Mouse (Mus musculus): ENCODE results near the gene Heyl.

Heyl gene

DNA sequence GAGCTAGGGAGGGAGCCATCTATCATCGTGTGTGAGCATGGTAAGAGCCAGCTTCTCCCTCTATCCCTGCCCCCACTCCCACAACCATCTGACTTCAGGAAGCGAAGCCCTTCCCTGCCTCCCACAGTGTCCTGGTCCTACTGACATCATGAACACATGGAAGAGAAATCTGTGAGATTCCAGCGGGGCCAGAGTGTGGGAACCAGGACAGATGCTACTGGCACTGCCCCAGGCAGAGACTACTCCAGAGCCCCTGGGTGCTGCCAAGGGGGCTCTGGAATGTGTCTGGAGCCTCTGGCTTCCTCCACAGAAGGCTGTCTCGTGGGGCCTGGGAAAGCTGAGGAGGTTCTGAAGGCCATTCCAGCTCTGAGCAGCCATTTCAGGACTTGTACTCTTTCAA lies 5.6 kb upstream of the Heyl start:
- in situ Hi-C loops (cut with MboI; ENCODE audit: low pct_unique_long_range_greater_than_20kb in 1 of 2, low sequenced_read_pairs in 2 of 2, unreplicated experiment in 1 of 2): no loop called here

DNA sequence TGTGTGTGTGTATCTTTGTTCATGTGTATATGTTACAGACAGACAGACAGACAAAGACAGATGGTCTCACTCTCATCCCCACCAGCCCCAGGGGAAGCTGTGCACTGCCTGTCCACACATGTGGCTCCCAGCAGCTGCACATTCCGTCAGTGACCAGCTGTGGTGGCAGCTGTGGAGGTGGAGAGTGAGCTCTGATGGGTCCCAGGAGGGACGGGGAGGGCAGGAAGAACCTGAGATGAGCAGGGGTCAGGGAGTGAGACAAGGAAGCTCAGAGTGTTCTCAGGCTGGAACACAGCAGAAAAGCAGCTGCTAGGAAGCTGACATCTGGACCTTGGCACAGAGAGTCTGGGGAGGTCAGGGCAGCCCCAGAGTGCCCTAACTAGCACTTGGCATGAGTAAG lies 5.1 kb upstream of the Heyl start:
- in situ Hi-C loops (cut with MboI; ENCODE audit: low pct_unique_long_range_greater_than_20kb in 1 of 2, low sequenced_read_pairs in 2 of 2, unreplicated experiment in 1 of 2): no loop called here

DNA sequence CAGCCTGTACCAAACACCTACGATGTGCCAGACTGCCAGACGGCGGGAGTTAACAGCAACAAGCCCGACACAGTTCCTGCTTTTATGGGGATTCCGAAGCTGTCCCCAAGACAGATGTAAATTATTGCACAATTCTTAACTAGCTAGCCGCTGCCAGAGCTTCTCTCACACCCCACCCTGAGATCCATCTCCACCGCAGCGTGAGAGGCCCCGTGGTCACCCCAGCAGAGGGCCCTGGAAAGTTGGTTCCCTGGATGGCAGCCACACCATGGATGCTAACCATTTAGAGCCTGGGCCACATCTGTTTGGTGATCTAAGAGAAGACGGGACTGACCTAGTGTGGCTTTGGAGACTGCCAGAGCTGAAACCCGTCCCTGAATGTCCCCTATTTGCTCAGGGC lies 4.2 kb upstream of the Heyl start:
- in situ Hi-C loops (cut with MboI; ENCODE audit: low pct_unique_long_range_greater_than_20kb in 1 of 2, low sequenced_read_pairs in 2 of 2, unreplicated experiment in 1 of 2): no loop called here

DNA sequence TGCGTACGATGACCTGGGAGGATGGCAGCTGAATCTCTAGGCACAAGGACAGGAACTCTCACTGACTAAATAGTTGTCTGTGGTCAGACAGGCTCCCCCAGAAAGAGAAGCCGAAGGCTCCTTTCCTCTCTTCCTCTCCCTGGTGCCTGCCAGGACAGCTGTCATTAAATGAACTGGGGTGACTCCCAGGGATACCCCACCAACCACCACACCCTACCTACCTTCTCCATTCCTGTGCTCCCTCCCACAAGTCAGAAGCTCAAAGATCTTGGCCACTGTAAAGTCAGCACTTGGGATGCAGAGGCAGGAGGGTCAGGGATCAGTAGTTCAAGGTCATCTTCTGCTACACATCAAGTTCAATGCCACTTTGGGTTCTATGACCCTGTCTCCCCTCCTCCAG lies 515 bp upstream of the Heyl start:
- in situ Hi-C loops (cut with MboI; ENCODE audit: low pct_unique_long_range_greater_than_20kb in 1 of 2, low sequenced_read_pairs in 2 of 2, unreplicated experiment in 1 of 2): no loop called here

DNA sequence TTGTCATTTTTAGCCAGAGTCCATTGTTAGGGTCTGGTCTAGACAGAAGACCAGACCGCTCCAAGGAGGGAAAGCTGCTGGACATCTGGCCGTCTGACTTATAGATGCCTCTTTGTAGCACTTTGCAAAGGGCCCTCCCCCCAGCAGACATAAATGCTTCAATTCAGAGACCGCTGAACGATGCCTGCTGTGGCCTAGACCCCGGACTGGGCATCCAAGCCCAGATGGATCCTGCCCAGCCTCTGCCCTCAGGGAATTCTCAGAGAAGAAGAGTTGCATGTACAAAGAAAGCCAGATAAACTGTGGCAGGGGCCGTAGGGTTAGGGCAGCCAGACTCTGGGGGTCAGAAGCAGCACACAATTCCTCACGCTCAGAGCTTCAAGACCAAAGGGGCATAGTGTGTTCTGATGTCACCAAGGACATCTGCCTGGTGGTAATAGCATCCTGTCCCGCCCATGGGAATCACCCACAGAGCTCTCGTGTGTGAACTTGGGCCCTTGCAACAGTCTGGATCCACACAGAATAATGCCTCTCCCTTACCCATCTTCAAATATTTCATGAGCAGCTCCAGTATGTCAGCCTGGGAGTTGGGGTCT lies 2.6 kb downstream of the Heyl start:
- in situ Hi-C loops (cut with MboI; ENCODE audit: low pct_unique_long_range_greater_than_20kb in 1 of 2, low sequenced_read_pairs in 2 of 2, unreplicated experiment in 1 of 2): no loop called here

DNA sequence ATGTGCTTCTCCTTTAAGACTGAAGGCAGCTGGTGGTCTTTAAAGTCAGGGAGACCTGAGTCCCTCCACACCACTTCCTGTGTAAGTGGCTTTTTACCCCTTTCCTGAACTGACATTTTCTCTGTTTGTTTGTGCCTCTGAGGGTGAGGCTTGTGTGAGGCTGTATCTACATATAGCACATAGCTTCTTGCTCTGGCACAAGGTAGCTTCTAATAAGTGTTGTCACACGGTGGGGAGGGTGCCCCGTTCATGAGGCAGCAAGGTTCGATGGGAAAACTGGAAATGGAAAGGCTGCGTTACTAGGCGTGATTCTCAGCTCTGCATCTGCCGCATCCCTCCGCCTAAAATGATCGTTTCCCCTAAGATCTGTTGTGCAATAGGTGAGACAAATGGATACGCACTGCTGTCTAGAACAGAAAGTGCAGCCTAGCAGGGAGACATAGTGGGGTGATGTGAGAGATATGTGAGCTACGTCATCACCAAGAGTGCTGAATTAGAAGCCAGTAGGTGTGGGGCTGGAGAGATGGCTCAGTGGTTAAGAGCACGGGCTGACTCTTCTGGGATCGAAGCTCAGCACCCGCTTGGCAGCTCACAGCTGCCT lies 3.2 kb downstream of the Heyl start:
- in situ Hi-C loops (cut with MboI; ENCODE audit: low pct_unique_long_range_greater_than_20kb in 1 of 2, low sequenced_read_pairs in 2 of 2, unreplicated experiment in 1 of 2): no loop called here

DNA sequence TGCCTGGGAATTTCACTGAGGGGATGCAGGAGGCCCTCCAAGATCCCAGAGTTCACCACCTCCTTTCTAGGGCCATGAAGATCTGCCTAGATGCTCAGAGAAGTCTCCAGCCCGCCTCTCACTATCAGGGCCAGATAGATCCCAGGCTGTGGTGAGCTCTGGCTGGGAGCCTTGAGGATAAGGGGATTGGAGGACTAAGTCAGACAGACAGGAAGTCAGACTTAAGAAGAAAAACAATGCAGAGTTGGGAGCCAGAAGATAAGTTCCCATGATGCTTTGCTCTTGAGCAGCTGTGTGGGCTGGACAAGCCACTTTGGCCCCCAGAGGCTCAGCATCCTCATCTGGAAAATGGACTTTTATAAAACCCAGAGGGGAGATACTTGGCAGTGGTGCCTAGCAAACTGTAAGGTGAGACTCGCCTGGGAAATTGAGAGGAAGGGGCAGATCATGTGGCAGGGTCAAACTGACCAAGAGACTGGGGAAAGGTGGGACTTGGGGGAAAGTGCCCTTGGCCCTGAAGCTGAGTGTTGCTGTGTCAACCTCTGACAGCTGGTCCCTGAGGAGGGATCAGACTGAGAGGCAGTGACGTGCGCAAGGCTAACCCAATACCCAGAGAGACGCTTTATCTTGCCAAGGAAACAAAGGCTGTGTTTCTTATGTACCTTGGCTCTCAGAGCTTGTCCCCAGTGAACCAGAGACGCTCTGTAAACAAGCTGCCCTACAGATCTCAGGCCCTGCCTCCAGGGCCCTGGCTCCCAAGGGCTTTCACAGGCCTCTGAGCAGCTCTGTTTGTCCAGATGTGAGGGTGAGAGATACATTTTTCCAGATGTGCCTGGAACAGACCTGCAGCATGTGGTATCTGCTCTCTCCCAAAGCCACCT lies 4.3 kb downstream of the Heyl start:
- in situ Hi-C loops (cut with MboI; ENCODE audit: low pct_unique_long_range_greater_than_20kb in 1 of 2, low sequenced_read_pairs in 2 of 2, unreplicated experiment in 1 of 2): no loop called here

DNA sequence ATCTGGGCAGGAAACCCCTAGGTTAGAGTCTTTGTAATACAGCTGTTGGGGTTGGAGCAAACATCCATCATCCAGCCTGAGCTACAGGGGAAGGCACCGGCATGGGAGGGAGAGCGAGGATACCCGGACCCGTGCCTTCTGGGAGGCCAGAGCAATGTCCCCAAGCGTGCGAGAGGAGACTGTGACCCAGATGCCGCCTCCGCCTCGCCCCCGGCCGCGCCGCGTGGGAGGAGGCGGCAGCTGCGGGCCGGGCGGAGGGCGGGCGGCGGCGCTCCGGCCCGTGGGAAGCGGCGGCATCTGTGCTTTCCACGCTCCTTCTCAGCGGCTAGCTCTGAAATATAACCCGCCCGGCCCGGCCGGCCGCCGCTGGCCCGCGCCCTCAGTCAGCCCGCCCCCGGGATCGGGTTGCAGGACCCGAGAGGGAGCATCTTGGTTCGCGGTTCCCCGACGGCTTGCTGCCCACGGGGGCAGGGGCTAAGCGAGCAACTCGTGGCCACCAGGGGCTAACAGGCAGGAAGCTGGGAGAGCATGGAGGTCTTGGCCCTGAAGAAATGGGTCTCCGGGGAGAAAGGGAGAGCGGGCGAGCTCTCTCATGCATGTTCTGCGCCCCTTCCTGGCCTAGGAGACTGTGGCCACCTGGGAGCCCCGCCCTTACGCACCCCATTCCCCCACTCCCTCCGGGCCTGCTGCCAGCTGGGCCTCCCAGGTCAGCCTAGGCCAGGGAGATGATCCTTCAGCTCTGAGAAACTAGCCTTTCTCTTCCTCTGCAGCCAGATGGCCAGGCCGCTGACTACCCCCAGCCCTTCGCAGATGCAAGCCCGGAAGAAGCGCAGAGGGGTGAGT lies 6.2 kb downstream of the Heyl start:
- in situ Hi-C loops (cut with MboI; ENCODE audit: low pct_unique_long_range_greater_than_20kb in 1 of 2, low sequenced_read_pairs in 2 of 2, unreplicated experiment in 1 of 2): no loop called here

DNA sequence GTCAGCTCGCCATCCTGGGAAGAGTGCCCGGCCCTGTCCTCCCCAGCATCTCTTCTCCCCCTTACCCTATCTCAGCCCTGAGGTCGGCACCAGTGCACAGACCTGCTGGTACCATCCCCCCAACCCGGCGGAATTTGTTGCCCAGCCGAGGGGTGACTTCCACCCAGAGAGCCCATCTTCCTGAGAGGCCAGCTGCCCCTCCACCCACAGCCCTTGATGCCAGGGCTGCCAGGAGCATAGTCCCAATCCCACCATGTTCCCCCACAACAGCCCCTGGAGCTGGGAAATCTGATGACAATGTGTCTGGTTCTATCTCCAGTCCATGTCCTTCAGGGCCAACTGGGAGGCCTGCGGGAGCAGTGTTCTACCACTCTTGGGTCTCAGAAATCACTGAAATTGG lies 12.9 kb downstream of the Heyl start:
- in situ Hi-C loops (cut with MboI; ENCODE audit: low pct_unique_long_range_greater_than_20kb in 1 of 2, low sequenced_read_pairs in 2 of 2, unreplicated experiment in 1 of 2): no loop called here

DNA sequence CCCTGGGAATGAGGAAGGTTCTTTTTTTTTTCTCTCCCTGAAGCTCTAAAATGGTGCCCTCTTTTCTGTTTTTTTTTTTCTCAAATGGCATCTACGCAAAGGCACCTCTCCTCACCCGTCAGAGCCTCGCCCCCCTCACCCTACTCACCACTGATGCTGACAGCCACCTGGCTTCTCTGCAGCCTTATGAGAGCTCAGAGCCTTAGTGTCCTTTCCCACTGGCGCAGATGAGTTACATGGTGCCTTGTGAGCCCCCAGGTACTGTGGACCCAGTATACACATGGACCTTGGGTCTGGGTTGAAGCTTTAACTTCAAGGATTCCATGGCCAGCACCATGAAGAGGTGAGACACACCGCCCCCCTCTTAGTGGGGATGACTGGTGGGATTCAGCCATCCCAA lies 13.3 kb downstream of the Heyl start:
- in situ Hi-C loops (cut with MboI; ENCODE audit: low pct_unique_long_range_greater_than_20kb in 1 of 2, low sequenced_read_pairs in 2 of 2, unreplicated experiment in 1 of 2): no loop called here

DNA sequence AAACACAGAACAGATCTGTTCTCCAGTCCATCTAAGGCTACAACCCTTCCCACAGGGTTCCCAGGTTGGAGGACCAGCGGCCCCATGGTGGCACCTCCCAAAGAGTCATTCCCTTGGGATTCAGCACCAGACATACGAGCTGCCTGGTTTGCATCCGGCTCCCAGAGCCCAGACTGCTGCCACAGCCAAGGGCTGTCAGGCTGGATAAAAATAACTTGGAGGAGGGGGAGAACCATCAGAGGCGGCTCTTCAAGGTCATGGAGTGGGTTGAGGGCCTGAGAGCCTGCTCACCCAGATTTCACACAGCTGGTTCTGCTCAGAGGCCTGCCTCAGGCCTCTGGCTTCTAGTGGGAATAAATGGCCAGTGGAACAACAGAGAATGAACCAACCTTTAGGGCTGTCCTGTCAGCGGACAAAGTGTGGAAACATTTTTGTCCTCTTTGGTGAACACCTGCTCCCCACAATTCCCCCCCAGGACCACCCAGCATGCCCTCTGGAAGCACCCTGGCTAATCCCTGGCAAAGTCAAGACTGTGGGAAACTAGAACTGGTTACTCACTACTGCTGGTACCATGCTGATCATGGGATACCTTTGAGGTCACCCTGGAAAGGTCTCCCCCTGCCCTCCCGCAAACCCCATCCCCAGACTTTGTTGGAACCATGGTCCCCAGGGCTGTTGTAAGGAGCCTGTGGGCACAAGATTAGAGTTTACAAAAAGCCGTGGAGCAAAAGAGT lies 14.0 kb downstream of the Heyl start:
- in situ Hi-C loops (cut with MboI; ENCODE audit: low pct_unique_long_range_greater_than_20kb in 1 of 2, low sequenced_read_pairs in 2 of 2, unreplicated experiment in 1 of 2): no loop called here

DNA sequence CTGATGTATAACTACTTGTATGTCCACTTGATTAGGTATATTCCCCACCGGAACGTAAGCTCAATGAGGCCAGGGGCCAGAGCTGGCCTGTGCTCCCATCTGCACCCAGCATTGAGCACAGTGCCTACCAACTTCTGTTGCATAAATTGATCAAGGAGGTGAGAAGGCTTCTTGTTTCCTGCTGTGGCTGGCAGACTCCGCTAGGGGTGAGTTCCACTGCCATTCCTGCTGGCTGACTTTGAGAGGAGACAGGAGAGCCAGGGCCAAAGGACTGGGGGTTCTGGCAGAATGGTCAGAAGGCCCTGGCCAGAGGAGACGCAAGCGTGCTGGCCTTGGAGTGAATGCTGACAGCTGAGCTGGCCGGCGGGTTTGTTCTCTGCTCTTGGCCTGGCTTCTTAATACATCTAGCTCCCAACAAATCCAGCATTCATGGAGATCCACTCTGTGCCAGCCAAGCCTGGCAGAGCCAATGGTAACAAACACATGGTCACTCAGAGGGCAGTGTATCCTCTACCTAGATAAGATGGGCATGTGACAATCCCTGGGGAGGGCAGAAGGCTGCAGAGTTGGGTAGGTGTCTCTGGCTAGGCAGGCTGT lies 15.7 kb downstream of the Heyl start:
- in situ Hi-C loops (cut with MboI; ENCODE audit: low pct_unique_long_range_greater_than_20kb in 1 of 2, low sequenced_read_pairs in 2 of 2, unreplicated experiment in 1 of 2): no loop called here

DNA sequence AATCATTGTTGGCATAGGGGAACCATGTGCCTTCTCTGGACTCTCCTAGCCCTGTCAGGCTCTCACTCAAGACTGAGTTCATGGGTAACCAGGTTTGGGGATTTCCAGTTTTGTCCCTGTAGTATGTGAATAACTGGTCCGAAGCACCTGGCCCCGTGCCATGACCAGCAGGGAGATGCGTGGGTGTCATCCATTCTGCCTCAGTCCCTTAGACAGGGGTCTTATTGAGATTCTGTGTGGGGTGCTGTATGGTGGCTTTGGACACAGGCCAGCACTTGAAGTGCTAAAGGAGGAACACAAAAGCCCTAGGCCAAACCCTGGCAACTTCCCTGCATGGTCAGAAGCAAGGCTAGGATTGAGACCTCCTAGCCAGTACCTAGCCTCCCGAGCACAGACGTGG lies 18.9 kb downstream of the Heyl start:
- in situ Hi-C loops (cut with MboI; ENCODE audit: low pct_unique_long_range_greater_than_20kb in 1 of 2, low sequenced_read_pairs in 2 of 2, unreplicated experiment in 1 of 2): no loop called here

DNA sequence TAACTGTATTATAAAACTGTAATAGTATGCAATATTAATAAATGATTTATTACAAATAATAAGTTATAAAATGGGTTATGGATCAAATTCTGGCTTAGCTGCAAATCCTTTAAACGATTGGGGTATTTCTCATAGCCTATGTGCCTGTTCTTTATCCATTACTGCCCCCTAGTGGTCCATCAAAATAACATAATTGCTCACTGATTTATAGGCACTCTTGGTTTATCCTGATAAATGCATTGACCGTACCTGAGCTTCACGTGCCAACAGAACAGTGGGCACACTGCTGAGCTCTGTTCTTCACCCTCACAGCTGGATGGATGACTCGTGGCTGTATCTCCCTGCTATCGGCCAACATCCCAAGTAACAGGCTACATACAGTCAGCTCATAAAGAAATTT lies 21.3 kb downstream of the Heyl start:
- in situ Hi-C loops (cut with MboI; ENCODE audit: low pct_unique_long_range_greater_than_20kb in 1 of 2, low sequenced_read_pairs in 2 of 2, unreplicated experiment in 1 of 2): loop anchor here in 1 of 2 experiments (5.0 kb wide), 1 partner anchor 32 kb away; no protein-coding TSS in a partner anchor

DNA sequence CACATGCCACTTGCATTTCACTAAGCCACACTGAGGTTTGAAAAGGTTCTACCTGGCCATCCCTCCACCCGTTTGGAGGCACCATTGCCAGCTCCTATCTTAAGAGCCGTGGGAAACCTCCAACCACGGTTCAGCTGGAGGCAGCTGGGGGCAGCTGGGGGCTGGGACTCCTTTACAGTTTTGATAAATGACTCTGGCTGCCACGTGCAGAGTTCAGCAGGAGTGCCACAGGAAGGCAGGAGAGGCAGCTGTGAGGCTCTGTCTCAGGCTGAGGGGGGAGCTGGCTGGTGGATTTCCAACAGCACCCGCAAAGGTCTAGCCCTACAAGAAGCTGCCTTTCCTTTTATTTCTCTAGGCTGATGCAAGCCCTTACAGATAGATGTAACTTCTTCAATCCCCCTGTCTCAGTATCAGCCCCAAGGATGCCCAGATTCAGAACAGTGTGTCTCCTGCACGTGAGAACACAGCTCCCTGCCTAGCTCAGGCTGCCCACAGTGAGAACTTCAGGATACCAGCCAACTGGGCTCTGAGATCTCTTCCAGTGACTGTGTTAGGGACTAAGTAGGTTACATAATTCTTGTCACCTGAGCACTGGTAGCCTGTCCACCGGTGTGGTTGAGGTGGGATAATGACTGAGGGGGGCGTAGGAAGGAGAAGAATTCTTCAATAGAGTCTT lies 26.9 kb downstream of the Heyl start:
- in situ Hi-C loops (cut with MboI; ENCODE audit: low pct_unique_long_range_greater_than_20kb in 1 of 2, low sequenced_read_pairs in 2 of 2, unreplicated experiment in 1 of 2): no loop called here

DNA sequence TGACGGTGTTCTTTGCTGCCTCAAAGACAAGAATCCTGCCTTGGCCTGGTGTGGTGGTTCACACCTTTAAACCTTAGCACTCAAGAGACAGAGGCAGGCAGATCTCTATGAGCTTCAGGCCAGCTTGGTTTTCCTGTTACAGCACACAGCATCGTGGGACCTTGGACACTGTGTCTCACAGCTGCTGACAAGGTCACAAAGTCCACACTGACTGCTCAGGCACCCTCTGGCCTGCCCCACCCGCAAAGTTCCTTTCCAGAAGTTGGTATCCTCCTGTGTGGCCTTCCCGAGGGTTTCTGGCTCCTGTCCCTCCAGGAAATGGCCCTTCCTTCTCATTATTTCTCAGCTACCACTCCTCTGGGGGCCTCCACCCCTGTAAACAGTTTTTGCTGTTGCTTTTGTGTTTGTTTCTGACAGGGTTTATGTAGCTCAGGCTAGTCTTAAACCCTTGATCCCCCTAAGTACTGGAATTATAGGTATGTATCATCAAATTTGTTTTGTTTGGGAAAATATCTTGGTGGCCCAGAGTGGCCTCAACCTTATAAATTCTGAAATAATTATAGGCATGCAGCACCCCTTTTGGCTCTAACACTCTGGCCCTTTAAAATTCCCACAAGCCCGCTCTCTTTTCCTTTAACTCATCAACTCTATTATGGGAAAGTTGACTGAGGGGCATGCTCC lies 28.5 kb downstream of the Heyl start, which contains the start of gene Pabpc4:
TSS of gene Pabpc4 (plus strand) at position 631 of the 681 bp plus-strand sequence.
- in situ Hi-C loops (cut with MboI; ENCODE audit: low pct_unique_long_range_greater_than_20kb in 1 of 2, low sequenced_read_pairs in 2 of 2, unreplicated experiment in 1 of 2): no loop called here

DNA sequence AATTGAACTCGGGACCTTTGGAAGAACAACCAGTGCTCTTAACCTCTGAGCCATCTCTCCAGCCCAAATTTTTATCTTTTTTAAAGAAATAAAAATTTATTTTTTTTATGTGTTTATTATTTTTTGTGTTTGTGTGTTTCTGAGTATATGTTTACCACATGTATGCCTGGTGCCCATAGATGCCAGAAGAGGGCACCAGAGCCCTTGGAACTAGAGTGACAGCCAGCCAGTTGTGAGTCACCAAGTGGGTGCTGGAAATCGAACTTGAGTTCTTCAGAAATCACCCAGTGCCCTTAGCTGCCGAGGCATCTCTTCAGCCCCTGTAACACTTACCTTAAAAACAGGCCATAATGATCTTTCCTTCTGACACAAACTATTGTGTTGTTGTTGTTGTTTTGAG lies 37.7 kb downstream of the Heyl start:
- in situ Hi-C loops (cut with MboI; ENCODE audit: low pct_unique_long_range_greater_than_20kb in 1 of 2, low sequenced_read_pairs in 2 of 2, unreplicated experiment in 1 of 2): no loop called here
